Mouse (Mus musculus) kidney, embryonic 16.5 days (tissue): ENCODE measurements around the gene Pjvk. TPM values are rescaled to one million over a fixed set of nuclear protein-coding genes. Genes with fewer than 3 reads are reported as not detected.

Experiments used
- ATAC-seq: fragments of 200-750 bp; cut with Nextera tagmentation; 2 replicates; pipeline ENCODE4 v1.8.0; 2017; ENCODE audit warnings: moderate TSS enrichment; ENCODE audit not compliant: low FRiP score, low TSS enrichment
- H3K27ac ChIP-seq: fragments of 300-500 bp; sonication (generic); 2 replicates; pipeline ENCODE4 v1.5.1; 2014; ENCODE audit warnings: low read length
- H3K27me3 ChIP-seq: fragments of 300-500 bp; sonication (generic); 2 replicates; pipeline ENCODE4 v1.6.1; 2014; ENCODE audit warnings: low read length, control low read depth, mixed read lengths; ENCODE audit not compliant: insufficient read depth
- H3K36me3 ChIP-seq: fragments of 300-500 bp; sonication (generic); 2 replicates; pipeline ENCODE4 v1.6.1; 2014; ENCODE audit warnings: low read length, control low read depth, mixed read lengths; ENCODE audit not compliant: insufficient read depth
- H3K4me1 ChIP-seq: fragments of 300-500 bp; sonication (generic); 2 replicates; pipeline ENCODE4 v1.6.1; 2014; ENCODE audit warnings: low read length, control low read depth, mixed read lengths; ENCODE audit not compliant: insufficient read depth
- H3K4me2 ChIP-seq: fragments of 300-500 bp; sonication (generic); replicated peaks from 2 replicates; pipeline ENCODE4 v1.6.1; 2014; ENCODE audit warnings: low read depth, low read length
- H3K4me3 ChIP-seq: fragments of 300-500 bp; sonication (generic); 2 replicates; pipeline ENCODE4 v1.5.1; 2014; ENCODE audit warnings: mild to moderate bottlenecking, low read length
- H3K9ac ChIP-seq: fragments of 300-500 bp; sonication (generic); replicated peaks from 2 replicates; pipeline ENCODE4 v1.6.1; 2014; ENCODE audit warnings: low read length
- H3K9me3 ChIP-seq: fragments of 300-500 bp; sonication (generic); 2 replicates; pipeline ENCODE4 v1.6.1; 2016; ENCODE audit warnings: low read length, control low read depth
- WGBS: fragments of 180-500 bp; shearing (Covaris S2); extraction: QIAGEN DNeasy Blood & Tissue Kit; methylation state at CpG from one replicate; pipeline ENCODE4 v1.1.7; 2014; 5-methylcytosine and 5-hydroxymethylcytosine counted together
- polyA plus RNA-seq: library from polyadenylated mRNA; unstranded; fragments of >200 nt; fragmentation: Nextera tagmentation; extraction: Ambion mirVana; gene quantifications from 2 replicates; pipeline ENCODE4 v1.2.1, GENCODE M21; 2015

The Pjvk gene
- polyA plus RNA-seq, 1 experiment from 2014 or later: 2.3 TPM

DNA sequence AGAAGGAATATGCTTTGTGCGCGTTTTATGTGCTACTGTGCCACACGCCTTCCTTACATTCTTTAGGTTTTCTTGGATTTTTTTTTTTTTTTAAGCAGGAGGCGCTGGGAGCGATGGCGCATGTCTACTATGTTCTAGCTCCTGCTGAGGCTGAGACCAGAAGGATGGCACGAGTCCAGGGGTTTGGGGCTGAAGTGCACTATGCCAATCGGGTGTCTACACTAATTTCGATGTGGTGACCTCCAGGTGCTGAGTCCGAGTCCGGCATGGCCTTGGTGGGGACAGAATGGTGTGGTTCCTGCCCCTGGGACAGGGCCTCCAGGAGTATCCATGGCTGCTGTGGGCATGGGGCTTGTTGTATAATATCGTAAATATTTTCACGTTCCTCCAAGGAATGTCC lies 10.3 kb downstream of the Pjvk start:
- Histone ChIP-seq H3K9ac (no peak overlapping the region), H3K4me3 (no peak overlapping the region), H3K9me3 (no peaks in the 10 kb centered on the region), H3K4me1 (no peaks in the 10 kb centered on the region), H3K27ac (no peak overlapping the region), H3K4me2 (no peak overlapping the region), H3K27me3 (no peaks in the 10 kb centered on the region), H3K36me3 (peaks cover 8% of the 10 kb centered on the region; the same call in 1 of the 2 replicates)
- no peak for ATAC-seq
- WGBS: 73% methylated on average over 13 of the region's 13 CpGs

- no peak overlapping the region for H3K9ac ChIP-seq
- H3K9me3 ChIP-seq: no peaks in the 10 kb centered on the region
- no peaks in the 10 kb centered on the region for H3K4me1 ChIP-seq
- no peak overlapping the region for H3K27ac ChIP-seq
- H3K4me2 ChIP-seq: no peak overlapping the region
- WGBS: 55% methylated on average over 7 of the region's 8 CpGs
- no peak for ATAC-seq
- peaks cover 16% of the 10 kb centered on the region; the same call in 1 of the 2 replicates for H3K36me3 ChIP-seq
- no peak overlapping the region for H3K4me3 ChIP-seq
- H3K27me3 ChIP-seq: no peaks in the 10 kb centered on the region
These were observed 11.1 kb downstream of the Pjvk start for GRCm38 (mm10) chr2:76659419-76659818.

GRCm38 (mm10) chr2:76665531-76665930 lies 17.3 kb downstream of the Pjvk start:
- WGBS: 94% methylated on average over 7 of the region's 7 CpGs
- no peak for ATAC-seq
- Histone ChIP-seq H3K36me3 (peaks cover 27% of the 10 kb centered on the region), H3K9me3 (no peaks in the 10 kb centered on the region), H3K4me1 (no peaks in the 10 kb centered on the region), H3K27ac (no peak overlapping the region), H3K4me3 (no peak overlapping the region), H3K4me2 (no peak overlapping the region), H3K9ac (no peak overlapping the region), H3K27me3 (no peaks in the 10 kb centered on the region)

GRCm38 (mm10) chr2:76667200-76667599 lies 18.9 kb downstream of the Pjvk start:
- ATAC-seq: no peak
- H3K27ac ChIP-seq: no peak overlapping the region
- no peaks in the 10 kb centered on the region for H3K27me3 ChIP-seq
- H3K4me3 ChIP-seq: no peak overlapping the region
- no peak overlapping the region for H3K9ac ChIP-seq
- WGBS: 79% methylated on average over 5 of the region's 5 CpGs
- no peak overlapping the region for H3K4me2 ChIP-seq
- no peaks in the 10 kb centered on the region for H3K9me3 ChIP-seq
- H3K36me3 ChIP-seq: peaks cover 21% of the 10 kb centered on the region
- H3K4me1 ChIP-seq: peaks cover 7% of the 10 kb centered on the region; the same call in 1 of the 2 replicates

- 79% methylated on average over 6 of the region's 6 CpGs for WGBS
- H3K4me2 ChIP-seq: peak overlapping the region; percentile 66
- no peak overlapping the region; the same call in 1 of the 2 replicates for H3K27ac ChIP-seq
- peak overlapping the region; percentile 54 for H3K4me3 ChIP-seq
- no peaks in the 10 kb centered on the region for H3K27me3 ChIP-seq
- no peaks in the 10 kb centered on the region for H3K9me3 ChIP-seq
- ATAC-seq: no peak
- H3K36me3 ChIP-seq: no peaks in the 10 kb centered on the region
- H3K4me1 ChIP-seq: peaks cover 19% of the 10 kb centered on the region
- H3K9ac ChIP-seq: peak overlapping the region; percentile 77
These were observed 23.4 kb downstream of the Pjvk start for GRCm38 (mm10) chr2:76671641-76672040.

DNA sequence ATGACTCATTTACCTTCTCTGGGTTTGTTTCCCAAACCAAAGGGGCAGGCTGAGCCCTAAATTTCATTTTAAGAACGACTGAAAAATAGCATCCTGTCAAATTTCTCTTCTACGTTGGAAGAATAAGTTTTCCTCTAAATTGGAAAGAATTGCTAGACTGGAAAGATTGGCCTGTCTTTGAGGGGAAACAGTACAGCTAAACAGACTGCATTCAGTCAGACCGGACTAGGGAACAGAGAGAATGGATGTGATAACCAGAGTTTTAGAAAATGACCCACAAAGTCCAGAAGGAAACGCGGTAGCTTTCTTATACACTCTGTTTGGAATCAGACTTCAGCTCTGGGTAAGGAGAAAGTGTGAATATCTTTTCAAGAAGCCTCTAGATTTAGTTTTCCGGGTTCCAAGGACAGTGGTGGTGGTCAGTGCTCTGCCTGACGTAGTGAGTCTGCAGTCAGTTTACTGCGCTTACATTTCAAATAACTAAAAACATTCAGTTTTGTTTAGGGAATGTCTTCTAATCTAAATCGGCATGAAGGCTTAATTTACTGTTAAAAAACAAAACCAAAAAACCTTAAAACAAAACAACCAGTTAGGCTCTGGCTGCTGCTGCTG lies 24.0 kb downstream of the Pjvk start:
- Histone ChIP-seq H3K9me3 (no peaks in the 10 kb centered on the region), H3K27me3 (no peaks in the 10 kb centered on the region), H3K4me3 (peak overlapping the region; percentile 54), H3K9ac (peak overlapping the region; percentile 77), H3K36me3 (no peaks in the 10 kb centered on the region), H3K27ac (peak overlapping the region; percentile 88), H3K4me1 (peaks cover 24% of the 10 kb centered on the region), H3K4me2 (peak overlapping the region; percentile 66)
- WGBS: 19% methylated on average over 9 of the region's 9 CpGs
- no peak for ATAC-seq

DNA sequence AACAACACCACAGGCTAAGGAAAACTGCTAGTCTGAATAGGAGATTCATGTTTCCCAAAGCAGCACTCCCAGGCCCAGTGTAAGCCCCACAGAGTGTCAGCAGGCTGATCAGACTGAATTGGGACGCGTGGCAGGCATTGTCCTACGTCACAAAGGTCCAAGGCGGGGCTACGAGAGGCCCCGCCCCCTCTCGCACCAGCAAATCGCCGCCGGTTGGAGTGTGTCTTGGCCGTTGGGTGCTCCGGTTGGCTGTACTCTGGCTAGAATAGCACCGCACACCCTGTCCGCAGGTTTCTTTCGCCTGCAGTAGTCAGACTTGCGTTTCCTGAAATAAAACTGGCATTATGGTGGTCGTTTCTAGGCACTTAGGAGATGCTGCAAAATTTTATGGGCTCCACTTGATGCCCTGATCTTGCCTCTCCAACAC lies 24.7 kb downstream of the Pjvk start, which contains the start of gene Fkbp7:
TSS of gene Fkbp7 (minus strand) at position 151 of the 427 bp plus-strand sequence.
- under 1% methylated on average over 17 of the region's 17 CpGs for WGBS
- Histone ChIP-seq H3K4me1 (peaks cover 27% of the 10 kb centered on the region), H3K36me3 (no peaks in the 10 kb centered on the region), H3K27me3 (no peaks in the 10 kb centered on the region), H3K9me3 (no peaks in the 10 kb centered on the region), H3K9ac (peak within 1 kb of the TSS; percentile 77), H3K4me3 (peak within 1 kb of the TSS; percentile 54), H3K27ac (peak within 1 kb of the TSS; percentile 88), H3K4me2 (peak within 1 kb of the TSS; percentile 66)
- peak; percentile 92 for ATAC-seq

- Histone ChIP-seq H3K4me1 (peaks cover 27% of the 10 kb centered on the region), H3K9ac (no peak overlapping the region), H3K27me3 (no peaks in the 10 kb centered on the region), H3K9me3 (no peaks in the 10 kb centered on the region), H3K27ac (peak overlapping the region; percentile 88), H3K4me3 (peak overlapping the region; percentile 54), H3K4me2 (peak overlapping the region; percentile 66), H3K36me3 (0 out of 2 replicates have a peak, but pooled peaks cover 1% of the 10 kb centered on the region)
- no peak for ATAC-seq
- 39% methylated on average over 7 of the region's 7 CpGs for WGBS
These were observed 25.3 kb downstream of the Pjvk start for GRCm38 (mm10) chr2:76673472-76674081.

- Histone ChIP-seq H3K4me2 (peak within 1 kb of the TSS; percentile 76), H3K27ac (peak within 1 kb of the TSS; percentile 89), H3K27me3 (no peaks in the 10 kb centered on the region), H3K9ac (peak within 1 kb of the TSS; percentile 91), H3K36me3 (peaks cover 5% of the 10 kb centered on the region; the same call in 1 of the 2 replicates), H3K4me1 (peaks cover 27% of the 10 kb centered on the region), H3K9me3 (no peaks in the 10 kb centered on the region), H3K4me3 (peak within 1 kb of the TSS; percentile 89)
- WGBS: 5% methylated on average over 41 of the region's 52 CpGs
- peak; percentile 78 for ATAC-seq
These were observed 26.6 kb downstream of the Pjvk start, which contains the start of gene Plekha3 for GRCm38 (mm10) chr2:76674725-76675427. Plekha3 (plus strand) TSS chr2:76675281.
